Mouse (Mus musculus): Measurements from ENCODE around the gene Cdkn1c. TPM values are rescaled to one million over a fixed set of nuclear protein-coding genes. Genes with fewer than 3 reads are reported as not detected.

The Cdkn1c gene
- total RNA-seq, 1 experiment from 2014 or later, result 1.0 TPM

DNA sequence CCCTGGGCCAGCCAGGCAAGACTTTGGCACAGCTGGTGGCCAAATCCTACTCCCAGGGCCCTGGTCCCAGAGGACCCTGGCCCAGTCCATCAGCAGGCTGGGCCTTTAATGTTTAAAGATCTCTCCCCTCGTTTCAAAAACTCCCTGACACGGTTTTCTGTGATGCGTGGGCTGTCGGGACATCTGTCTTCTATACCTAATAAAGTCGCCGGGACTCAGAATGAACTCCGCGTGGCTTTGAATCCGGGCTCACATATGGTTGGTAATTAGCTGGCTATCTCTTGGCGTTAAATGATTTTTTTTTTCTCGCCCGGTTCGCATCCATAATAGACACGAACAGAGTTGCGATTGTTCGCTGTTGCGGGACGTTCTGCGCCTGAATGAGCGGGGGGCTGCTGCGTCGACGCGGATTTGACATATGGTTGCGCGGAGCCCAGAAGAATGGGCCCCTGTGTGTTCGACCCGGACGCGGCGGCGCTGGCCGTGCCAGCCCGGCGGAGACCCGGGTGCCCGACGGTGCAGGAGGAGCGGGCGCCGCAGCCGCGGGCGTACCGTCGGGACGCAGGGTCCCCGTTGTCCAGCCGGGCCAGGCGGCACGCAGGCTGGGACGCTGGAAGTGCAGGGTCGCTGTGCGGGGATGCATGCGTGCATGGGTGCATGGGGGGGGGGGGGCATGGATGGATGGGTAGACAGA is 15.7 kb downstream of the Cdkn1c start:
- no peak for ATAC-seq (ENCODE audit: extremely low read depth, insufficient number of reproducible peaks, low FRiP score, poor library complexity, severe bottlenecking)

DNA sequence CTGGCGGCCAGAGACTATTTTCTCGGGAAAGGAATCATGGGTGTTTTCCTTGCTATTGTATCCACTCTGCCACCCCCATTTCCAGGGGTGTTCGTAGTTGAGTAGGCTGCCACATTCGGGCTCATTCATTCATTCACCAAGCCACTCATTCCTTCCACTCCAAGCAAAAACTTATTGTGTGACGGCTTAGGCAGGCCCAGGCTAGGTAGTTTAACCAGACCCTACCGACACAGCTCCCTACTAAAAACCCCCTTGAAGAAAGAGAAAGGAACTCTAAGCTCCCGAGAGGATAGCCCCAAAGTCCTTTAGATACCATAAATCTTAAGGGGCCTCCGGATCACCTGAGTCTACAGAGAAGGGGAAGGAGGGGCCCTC is 16.3 kb downstream of the Cdkn1c start:
- no peak for ATAC-seq (ENCODE audit: extremely low read depth, insufficient number of reproducible peaks, low FRiP score, poor library complexity, severe bottlenecking)

DNA sequence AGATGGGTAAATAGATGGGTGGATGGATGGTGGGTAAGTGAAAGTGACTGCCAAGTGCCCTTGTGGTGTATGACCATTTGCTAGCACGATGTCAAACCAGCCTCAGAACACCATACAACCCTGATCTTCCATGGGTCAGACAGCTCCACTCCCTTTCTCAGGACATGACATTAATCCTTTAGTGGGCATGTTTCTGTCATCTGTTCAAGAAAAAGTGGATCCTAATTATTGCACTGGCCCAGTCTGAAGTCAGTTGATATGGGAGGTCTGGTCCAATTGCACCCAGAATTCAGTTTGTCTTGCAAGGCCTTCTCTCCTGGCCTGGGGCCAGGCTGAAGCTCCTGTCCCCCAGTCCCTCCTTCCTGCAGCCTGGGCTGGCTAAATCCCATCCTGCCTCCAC is 21.9 kb downstream of the Cdkn1c start:
- ATAC-seq (ENCODE audit: extremely low read depth, insufficient number of reproducible peaks, low FRiP score, poor library complexity, severe bottlenecking), result no peak

DNA sequence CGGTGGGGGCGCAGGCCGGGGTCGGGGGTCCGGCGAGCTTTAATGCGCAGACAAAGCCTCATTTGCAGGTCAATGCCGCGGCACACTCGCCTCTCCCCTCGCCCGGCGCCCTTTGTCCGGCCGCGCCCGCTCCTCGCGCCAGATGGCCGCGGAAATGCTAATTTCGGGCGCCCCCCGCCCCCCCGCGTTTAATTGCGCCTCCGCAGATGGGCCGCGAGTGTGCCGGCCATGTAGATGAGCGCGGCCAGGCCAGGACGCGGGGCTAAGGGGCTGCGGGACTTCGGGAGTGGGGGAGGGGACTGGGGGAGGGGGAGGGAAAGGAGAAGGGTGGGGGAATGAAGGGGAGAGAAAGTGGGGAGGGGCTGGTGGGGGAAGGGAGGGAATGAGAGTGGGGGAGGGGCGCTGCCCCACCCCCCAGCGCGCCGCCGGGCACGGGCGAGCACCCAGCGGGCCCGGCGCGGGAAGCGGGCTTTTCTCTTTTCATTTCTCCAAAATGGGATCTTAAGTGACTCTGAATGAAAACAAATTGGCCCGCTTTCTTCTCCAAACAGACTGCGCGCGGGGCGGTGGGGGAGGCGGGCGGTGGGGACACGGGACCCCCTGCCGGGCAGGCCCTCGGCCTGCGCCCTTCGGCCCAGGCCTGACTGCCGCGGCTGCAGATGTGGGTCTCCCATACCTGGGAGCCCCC is 22.8 kb downstream of the Cdkn1c start:
- ATAC-seq (ENCODE audit: extremely low read depth, insufficient number of reproducible peaks, low FRiP score, poor library complexity, severe bottlenecking), result no peak

DNA sequence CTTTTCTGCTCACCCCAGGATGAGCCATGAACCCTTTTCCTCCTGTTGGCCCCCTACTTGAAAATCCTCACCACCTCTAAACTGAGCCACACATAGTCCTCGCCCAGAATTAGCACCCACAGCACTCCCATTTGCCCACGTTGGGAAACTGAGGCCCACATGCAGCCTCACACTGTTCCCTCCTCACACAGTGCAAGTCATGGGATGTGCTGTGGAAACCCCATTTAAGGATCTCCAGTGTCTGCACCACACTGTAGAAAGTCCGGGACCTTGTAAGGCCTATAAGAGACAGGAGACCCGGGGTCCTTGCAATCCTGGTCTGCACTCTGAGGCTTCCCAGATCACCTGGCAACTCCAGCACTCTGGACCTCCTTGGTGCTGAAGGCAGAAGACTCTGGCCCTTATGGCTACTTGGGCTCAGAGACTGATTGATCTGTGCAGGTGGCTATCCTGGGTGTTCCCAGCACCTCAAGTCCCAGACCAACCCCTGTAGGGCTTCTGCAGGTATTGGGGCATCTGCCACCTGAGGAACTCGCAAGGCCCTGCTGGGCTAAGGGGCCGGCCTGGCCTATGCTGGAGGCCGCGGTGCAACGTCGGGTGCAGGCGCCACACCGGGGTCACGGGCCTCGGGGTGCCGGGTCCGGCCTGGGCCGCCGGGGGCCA is 23.5 kb downstream of the Cdkn1c start:
- ATAC-seq (ENCODE audit: extremely low read depth, insufficient number of reproducible peaks, low FRiP score, poor library complexity, severe bottlenecking), result no peak

DNA sequence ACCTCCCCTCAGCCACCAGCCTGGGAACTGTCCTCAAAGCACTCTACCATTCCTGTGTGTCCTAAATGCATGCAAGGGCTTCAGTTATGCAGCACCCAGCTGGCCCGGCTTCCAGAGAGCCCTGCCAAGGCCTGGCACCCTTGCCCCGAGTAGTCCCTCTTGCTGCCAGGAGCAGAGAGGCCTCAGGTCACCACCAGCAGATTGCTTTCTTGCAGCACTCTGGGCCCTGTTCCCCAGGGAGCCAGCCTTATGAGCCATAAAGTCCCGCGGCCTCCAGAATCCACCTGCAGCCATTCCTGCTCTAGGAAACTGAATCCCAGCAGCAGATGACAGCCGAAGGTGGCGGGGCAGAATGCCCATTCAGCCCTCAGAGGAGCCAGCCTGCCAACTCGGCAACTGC is 27.5 kb downstream of the Cdkn1c start:
- ATAC-seq (ENCODE audit: extremely low read depth, insufficient number of reproducible peaks, low FRiP score, poor library complexity, severe bottlenecking), result no peak

DNA sequence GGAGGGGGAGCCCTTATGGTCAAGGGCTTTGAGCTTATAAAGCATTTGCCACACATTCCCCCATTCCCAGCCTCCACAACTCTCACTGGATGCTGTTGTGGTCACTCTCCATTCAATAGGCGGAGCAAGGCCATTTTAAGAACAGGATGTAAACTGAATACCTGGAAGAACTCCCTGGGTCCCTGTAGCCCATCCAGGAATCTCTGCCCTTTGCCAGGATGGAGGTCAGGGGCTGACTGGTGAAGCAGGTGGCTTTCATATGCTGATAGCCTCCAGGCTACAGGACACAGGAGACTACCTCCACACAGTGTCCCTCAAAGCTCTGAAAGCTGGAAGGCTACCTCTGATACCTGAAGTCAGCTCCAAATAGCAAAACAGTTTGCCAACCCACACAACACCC is 28.2 kb downstream of the Cdkn1c start:
- no peak for ATAC-seq (ENCODE audit: extremely low read depth, insufficient number of reproducible peaks, low FRiP score, poor library complexity, severe bottlenecking)

DNA sequence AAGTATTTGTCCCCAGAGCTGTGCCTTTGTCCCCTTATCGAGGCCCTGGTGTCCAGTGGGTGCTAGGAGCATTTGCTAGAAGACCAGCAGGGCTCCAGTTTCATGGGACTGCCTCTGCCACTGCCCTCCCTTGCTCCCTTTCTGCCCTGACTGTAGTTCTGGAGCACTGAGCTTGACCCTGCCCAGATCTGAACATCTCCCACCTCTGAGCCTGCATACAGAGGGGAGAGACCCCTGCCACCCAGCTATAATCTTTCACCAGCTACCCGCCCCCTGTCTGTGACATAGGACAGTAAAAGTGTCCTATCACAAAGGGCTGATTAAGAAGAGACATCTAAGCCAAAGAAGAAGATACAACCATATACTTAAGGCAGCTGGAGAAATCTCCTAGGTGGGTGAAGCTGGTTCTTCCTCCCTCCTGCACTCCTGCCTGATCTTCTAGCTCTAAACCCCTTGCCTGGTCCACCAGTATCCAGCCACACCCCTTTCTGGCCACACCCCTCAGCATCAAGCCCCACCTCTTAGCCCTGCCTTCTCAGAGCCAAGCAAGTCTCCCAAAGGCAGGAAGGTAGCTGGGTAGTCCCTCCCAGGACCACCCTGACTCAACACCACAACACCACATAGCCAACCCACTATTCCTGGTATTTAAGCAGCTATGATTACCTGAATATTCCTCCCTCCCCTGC is 31.9 kb downstream of the Cdkn1c start:
- no peak for ATAC-seq (ENCODE audit: extremely low read depth, insufficient number of reproducible peaks, low FRiP score, poor library complexity, severe bottlenecking)

DNA sequence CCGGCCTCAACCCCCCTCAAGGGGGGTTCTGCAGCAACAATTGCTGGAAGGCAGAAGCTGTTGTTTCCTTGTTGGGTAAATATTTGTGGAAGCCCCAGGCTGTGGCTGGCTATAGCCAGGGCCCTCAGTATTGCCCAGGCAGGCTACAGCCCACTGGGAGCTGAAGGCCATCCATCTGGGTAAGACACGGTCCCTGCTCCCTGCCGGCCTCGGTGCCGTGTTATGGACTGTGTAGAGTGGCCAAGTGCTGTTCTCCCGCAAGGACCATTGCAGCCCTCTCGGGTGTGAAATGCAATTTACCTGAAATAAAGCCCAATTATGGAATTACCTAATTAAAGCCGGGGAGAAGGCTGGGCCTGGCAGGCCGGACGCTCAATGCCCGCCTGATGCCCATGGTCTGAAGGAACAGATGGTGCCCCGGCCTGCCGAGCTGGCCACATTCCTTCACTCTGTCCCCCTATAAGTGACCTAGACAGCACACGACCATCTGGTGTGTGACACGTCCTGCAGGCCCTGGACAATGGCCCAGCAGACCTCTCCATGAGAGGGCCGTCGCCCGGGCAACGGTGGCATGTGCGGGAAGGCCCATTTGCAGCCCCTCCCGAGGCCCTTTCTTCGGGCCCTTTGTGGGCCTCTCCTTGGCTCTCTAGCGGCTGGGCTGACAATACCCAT is 32.6 kb downstream of the Cdkn1c start:
- no peak for ATAC-seq (ENCODE audit: extremely low read depth, insufficient number of reproducible peaks, low FRiP score, poor library complexity, severe bottlenecking)

DNA sequence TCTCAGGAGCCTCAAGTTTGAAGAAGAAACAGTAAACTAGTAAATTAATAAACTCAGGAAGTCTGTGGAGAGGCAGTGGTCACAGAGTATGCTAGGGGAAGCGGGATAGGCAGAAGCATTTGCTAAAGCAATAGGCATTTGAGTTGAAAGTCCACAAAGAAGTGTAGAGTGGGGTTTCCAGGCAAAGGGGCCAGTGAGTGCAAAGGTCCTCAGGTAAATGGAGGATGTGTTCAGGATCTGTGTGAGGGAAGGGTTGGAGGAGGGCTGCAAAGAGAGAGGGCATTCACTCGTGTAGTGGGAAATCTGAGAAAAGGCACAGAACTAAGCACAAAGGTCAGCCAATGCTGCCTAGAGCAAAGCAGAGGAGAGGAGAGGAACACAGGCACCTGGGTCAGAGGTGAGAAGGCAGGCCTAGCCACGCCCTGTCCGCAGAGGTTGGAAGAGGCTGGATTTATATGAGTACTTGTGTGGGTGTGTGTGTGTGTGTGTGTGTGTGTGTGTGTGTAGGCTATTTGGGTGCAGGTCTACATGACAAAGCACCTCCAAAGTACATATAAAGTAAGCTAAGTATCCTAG is 41.2 kb downstream of the Cdkn1c start:
- ATAC-seq (ENCODE audit: extremely low read depth, insufficient number of reproducible peaks, low FRiP score, poor library complexity, severe bottlenecking), result no peak

DNA sequence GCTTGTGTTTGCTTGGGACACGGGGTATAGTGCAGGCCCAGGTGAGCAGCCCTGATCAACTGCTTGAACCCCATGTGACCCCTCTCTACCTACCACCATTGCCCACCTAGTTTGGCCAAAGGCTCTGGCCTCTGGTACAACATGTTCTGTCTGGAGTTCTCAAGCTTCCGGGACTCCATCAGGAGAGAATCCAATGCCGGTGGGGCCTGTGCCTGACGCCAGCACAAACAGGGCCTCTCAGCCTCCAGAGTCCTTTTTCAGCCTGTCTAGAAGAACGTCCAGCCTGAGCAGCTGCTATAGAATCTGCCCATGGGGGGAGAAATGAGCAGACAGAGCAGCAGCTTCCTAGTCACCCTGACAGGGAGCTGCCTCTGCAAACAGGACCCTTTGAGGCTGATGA is 43.0 kb downstream of the Cdkn1c start:
- ATAC-seq (ENCODE audit: extremely low read depth, insufficient number of reproducible peaks, low FRiP score, poor library complexity, severe bottlenecking), result no peak

DNA sequence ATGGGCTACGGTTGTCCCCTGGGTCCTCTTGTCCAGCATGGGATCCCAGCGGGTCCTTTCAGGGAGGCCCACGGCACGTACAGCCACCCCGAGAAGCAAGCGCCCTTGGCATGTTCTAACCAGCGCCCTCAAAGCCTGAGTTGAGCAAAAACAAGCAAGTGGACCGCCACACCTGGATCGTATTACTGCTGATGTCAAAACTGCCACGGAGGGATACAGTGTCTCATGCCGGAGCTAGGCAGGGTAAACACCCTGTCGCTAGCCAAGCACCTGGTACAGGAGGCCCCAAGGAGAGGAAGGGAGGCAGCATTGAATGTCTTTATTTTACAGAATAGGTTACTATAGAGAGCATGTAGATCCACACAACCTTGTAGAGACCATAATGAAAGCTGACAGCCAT is 44.4 kb downstream of the Cdkn1c start:
- no peak for ATAC-seq (ENCODE audit: extremely low read depth, insufficient number of reproducible peaks, low FRiP score, poor library complexity, severe bottlenecking)

DNA sequence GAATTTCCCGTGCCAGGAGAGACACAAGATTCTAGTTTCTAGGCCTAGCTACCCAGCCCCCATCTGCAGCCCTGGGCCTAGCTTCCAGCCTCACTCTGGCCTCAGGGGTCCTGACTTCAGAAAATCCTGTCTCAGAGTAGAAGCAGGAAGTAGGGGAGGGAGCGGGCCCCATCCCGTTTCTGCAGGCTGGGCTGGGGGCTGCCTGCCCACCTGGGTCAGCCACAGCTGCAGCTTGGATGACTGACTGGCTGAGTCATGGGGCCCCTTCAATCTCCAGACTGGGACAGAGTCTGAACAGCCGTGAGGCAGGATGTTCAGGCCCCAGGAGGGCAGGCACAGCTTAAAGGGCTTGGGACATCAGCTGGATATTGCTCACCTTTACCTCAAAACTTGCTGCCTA is 45.8 kb downstream of the Cdkn1c start:
- ATAC-seq (ENCODE audit: extremely low read depth, insufficient number of reproducible peaks, low FRiP score, poor library complexity, severe bottlenecking), result no peak

DNA sequence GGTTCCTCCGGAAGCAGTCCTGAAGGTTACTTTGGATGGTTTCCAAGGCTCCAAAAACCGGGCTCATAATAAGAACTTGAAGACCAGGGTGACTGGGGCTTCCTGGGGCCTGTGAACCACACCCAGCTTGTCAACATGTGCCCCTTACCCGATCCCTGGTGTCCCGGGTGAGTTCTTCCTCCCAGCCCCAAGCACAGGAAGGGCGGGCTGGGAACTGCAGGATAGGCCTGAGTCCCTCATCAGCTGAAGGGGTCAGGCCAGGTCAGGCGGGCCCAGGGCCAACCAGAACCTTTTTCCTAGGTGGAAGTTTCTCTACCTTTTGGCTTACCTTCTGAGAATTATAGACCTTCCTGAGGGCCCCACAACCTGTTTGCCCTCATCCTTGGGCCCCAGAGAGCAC is 48.2 kb downstream of the Cdkn1c start:
- ATAC-seq (ENCODE audit: extremely low read depth, insufficient number of reproducible peaks, low FRiP score, poor library complexity, severe bottlenecking), result no peak

DNA sequence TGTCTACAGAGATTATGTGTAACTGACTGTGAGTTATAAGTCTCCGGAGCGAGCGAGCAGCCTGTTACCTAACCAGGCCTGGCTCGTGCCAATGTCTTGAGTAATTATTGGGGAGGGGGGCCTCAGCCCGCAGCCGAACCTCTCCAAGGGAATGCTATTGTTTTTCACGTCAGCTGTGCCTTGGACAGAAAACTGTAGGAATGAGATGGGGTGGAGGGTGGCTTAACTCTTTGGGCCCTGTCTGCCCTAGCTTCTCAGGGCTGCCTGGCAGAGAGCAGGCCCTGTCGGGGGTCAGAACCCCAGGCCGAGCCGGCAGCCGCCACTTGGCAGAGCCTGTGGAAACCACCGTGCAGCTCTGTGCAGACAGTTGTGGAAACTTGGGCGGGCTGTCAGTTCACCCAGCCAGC is 52.2 kb downstream of the Cdkn1c start:
- ATAC-seq (ENCODE audit: extremely low read depth, insufficient number of reproducible peaks, low FRiP score, poor library complexity, severe bottlenecking), result no peak

All from neutrophil, adult 5-6 weeks (primary cell).